ENCODE assay signal across 9 mouse cellular contexts in genomic region chr14:45878428-45878827, GRCm38 (mm10).
DNase-seq lines count a peak whose midpoint lies in the region; ATAC-seq lines count a peak whose summit lies in the region.
"Had no signal": no experiment of that assay in that cellular context is flagged by ENCODE, and none has a peak within 500 bp of the region (broad histone marks: within the 10 kb centered on the region; RNA-seq: fewer than 3 reads in every experiment).

No protein-coding gene starts in this region.

- no peak overlapping the region for H3K9ac ChIP-seq in midbrain, embryonic 16.5 days (ENCODE audit: low read depth, low read length)
- H3K9ac ChIP-seq: limb, embryonic 13.5 days had no signal

- no peaks in the 10 kb centered on the region for H3K9me3 ChIP-seq in midbrain, embryonic 16.5 days (replicated peaks; ENCODE audit: control insufficient read depth, low read length, poor library complexity, severe bottlenecking)
- H3K9me3 ChIP-seq: limb, embryonic 13.5 days had no signal

- H3K27ac ChIP-seq in midbrain, embryonic 16.5 days (ENCODE audit: low read length) = no peak overlapping the region
- H3K27ac ChIP-seq: limb, embryonic 13.5 days had no signal

- WGBS in midbrain, embryonic 16.5 days = 15% methylated on average over 9 of the region's 9 CpGs

- intact Hi-C loops in left cerebral cortex, postnatal 36 days (cut with DNase I) = loop anchor here (10.0 kb wide), 2 partner anchors 686 to 846 kb away; no protein-coding TSS in a partner anchor

- no peaks in the 10 kb centered on the region for H3K27me3 ChIP-seq in midbrain, embryonic 16.5 days (ENCODE audit: control insufficient read depth, insufficient read depth, low read depth, low read length)

- no peaks in the 10 kb centered on the region for H3K4me1 ChIP-seq in midbrain, embryonic 16.5 days (ENCODE audit: control insufficient read depth, insufficient read depth, low read length)
- H3K4me1 ChIP-seq: limb, embryonic 13.5 days had no signal

- H3K36me3 ChIP-seq in midbrain, embryonic 16.5 days (ENCODE audit: control insufficient read depth, insufficient read depth, low read length) = no peaks in the 10 kb centered on the region
- H3K36me3 ChIP-seq: limb, embryonic 13.5 days had no signal

- no peak overlapping the region for H3K4me3 ChIP-seq in midbrain, embryonic 16.5 days (ENCODE audit: low read depth, low read length)
- H3K4me3 ChIP-seq: limb, embryonic 13.5 days had no signal

- peak; percentile 1 for DNase-seq in CD4-positive, CD25-positive, alpha-beta regulatory T cell, adult 2 months (ENCODE audit: low read depth, low spot score)
- DNase-seq in cerebellum, postnatal 10 days = peak; percentile 68 to 74
- peak; percentile 13 to 74 for DNase-seq in frontal cortex, adult 2 months (ENCODE audit: extremely low spot score in 1 of 2, low spot score in 1 of 2)
- peak; percentile 2 for DNase-seq in induced T-regulatory cell, adult 2 months (ENCODE audit: low read depth)
- peak; percentile 11 to 21 for DNase-seq in left cerebral cortex, postnatal 36 days (ENCODE audit: low spot score in 2 of 2)
- peak; percentile 60 for DNase-seq in testis, postnatal 10 days (ENCODE audit: low spot score)

- peak overlapping the region; percentile 41 for H3K4me2 ChIP-seq in midbrain, embryonic 16.5 days (ENCODE audit: low read length)
- H3K4me2 ChIP-seq: limb, embryonic 13.5 days had no signal

- no peak for ATAC-seq in CD4-positive, CD25-positive, alpha-beta regulatory T cell, adult 4 months
- ATAC-seq in midbrain, embryonic 16.5 days = peak; percentile 79

Comparison
In these comparisons a context has a peak if more than half of its experiments do, and no peak if none do; other contexts are left out.
1. DNase-seq: peak in every context shown above with its lines; median percentile 71 in cerebellum, postnatal 10 days; 60 in testis, postnatal 10 days; 44 in frontal cortex, adult 2 months; 16 in left cerebral cortex, postnatal 36 days; 2 in induced T-regulatory cell, adult 2 months; 1 in CD4-positive, CD25-positive, alpha-beta regulatory T cell, adult 2 months.